In genomic region chr13:30062285-30062684, GRCm38 (mm10) we compare ENCODE assay signal across 24 mouse cellular contexts.
"Had no signal": no experiment of that assay in that cellular context is flagged by ENCODE, and none has a peak within 500 bp of the region (broad histone marks: within the 10 kb centered on the region; RNA-seq: fewer than 3 reads in every experiment).

No protein-coding gene starts in this region.

- H3K4me3 ChIP-seq: heart, adult 2 months; heart, embryonic 13.5 days; heart, embryonic 15.5 days; hindbrain, embryonic 10.5 days; hindbrain, embryonic 12.5 days; layer of hippocampus, adult 2 months; left cerebral cortex, adult 2 months; limb, embryonic 10.5 days; limb, embryonic 12.5 days; liver, embryonic 13.5 days had no signal

- H3K27ac ChIP-seq: heart, adult 2 months; heart, embryonic 13.5 days; heart, embryonic 15.5 days; hindbrain, embryonic 10.5 days; hindbrain, embryonic 12.5 days; hindbrain, embryonic 14.5 days; layer of hippocampus, adult 2 months; left cerebral cortex, adult 2 months; limb, embryonic 10.5 days; limb, embryonic 12.5 days; liver, embryonic 13.5 days had no signal

- ATAC-seq: hindbrain, embryonic 16.5 days had no signal

- H3K36me3 ChIP-seq: heart, embryonic 13.5 days; heart, embryonic 15.5 days; hindbrain, embryonic 10.5 days; hindbrain, embryonic 12.5 days; limb, embryonic 10.5 days; limb, embryonic 12.5 days; liver, embryonic 13.5 days had no signal

- H3K9ac ChIP-seq: heart, embryonic 13.5 days; heart, embryonic 15.5 days; hindbrain, embryonic 12.5 days; hindbrain, embryonic 14.5 days; limb, embryonic 12.5 days; liver, embryonic 13.5 days had no signal

- DNase-seq: gastrocnemius, postnatal 14 days; gastrocnemius, postnatal 36 days; heart, adult 2 months; heart, postnatal 14 days; heart, postnatal 36 days; kidney, adult 11 months; kidney, adult 2 months; kidney, postnatal 10 days; kidney, postnatal 25 days; kidney, postnatal 4 days; liver; liver, embryonic 13.5 days had no signal

- H3K4me2 ChIP-seq: heart, embryonic 11.5 days; heart, embryonic 13.5 days; heart, embryonic 15.5 days; hindbrain, embryonic 12.5 days; hindbrain, embryonic 14.5 days; limb, embryonic 12.5 days; liver, embryonic 11.5 days; liver, embryonic 13.5 days had no signal

- H3K4me1 ChIP-seq: heart, embryonic 13.5 days; heart, embryonic 15.5 days; hindbrain, embryonic 12.5 days; limb, embryonic 10.5 days; liver, embryonic 13.5 days had no signal

- H3K27me3 ChIP-seq: heart, embryonic 13.5 days; heart, embryonic 15.5 days; hindbrain, embryonic 12.5 days; limb, embryonic 12.5 days; liver, embryonic 13.5 days had no signal

- H3K9me3 ChIP-seq: heart, embryonic 13.5 days; heart, embryonic 15.5 days; hindbrain, embryonic 10.5 days; hindbrain, embryonic 12.5 days; limb, embryonic 10.5 days; limb, embryonic 12.5 days; liver, embryonic 13.5 days had no signal
